Mouse (Mus musculus): ENCODE results near the gene Cyp2c23.

DNA sequence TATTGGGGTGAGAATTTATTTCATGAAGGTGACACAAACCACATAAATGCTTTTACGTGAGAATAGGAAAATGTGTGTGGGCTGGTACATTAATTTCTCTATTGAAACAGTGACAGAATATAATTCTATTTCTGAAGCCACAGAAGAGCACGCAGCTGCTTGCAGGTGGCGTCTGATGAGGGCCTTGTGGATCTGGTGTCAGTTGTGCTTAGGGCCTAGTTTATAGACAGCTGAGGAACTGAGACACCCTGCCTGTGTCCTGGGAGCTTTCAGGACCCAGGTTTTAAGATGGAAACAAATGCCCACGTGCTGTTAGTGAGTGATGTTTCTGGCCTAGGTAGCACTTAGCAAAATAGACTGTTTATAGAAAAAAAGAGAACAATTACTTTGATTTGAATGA lies 24.0 kb downstream of the Cyp2c23 start:
- TF ChIP-seq CTCF (IDR thresholded peaks at IDR 0.05; ENCODE audit: extremely low read depth, insufficient read depth, low read length) = no peak
- TF ChIP-seq POLR2A (IDR thresholded peaks at IDR 0.05; ENCODE audit: extremely low read depth, insufficient read depth, low read length) = no peak
